Mouse (Mus musculus): ENCODE measurements around the gene Tgfbrap1. TPM values are rescaled to one million over a fixed set of nuclear protein-coding genes. Genes with fewer than 3 reads are reported as not detected.

The Tgfbrap1 gene
- total RNA-seq, 2 experiments from 2014 or later = 27.9 to 35.8 TPM

- DNase-seq = peak; percentile 24 to 61
Observed at GRCm38 (mm10) chr1:43112882-43113281, 14.4 kb upstream of the Tgfbrap1 start.

DNA sequence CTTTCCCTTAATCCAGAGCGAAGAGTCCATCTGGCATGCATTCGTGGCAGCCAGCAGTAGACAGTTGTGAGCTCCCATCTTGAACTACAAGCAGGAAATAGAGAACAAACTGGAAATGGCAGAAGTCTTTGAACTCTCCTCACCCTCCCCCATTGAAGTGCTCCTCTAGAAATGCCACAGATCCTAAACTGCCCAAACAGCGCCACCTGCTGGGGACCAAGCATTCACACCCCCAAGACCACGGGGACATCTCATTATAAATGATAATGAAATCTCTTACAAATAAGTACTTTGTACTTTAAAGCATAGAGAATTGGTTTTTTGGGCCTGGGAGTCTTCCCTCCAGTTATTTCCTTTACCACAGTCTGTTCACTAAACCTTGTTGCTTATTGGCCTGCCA is 12.1 kb upstream of the Tgfbrap1 start:
- DNase-seq = peak; percentile 66 to 81

- no peak for DNase-seq
Observed at GRCm38 (mm10) chr1:43108729-43109128, 10.3 kb upstream of the Tgfbrap1 start.

DNA sequence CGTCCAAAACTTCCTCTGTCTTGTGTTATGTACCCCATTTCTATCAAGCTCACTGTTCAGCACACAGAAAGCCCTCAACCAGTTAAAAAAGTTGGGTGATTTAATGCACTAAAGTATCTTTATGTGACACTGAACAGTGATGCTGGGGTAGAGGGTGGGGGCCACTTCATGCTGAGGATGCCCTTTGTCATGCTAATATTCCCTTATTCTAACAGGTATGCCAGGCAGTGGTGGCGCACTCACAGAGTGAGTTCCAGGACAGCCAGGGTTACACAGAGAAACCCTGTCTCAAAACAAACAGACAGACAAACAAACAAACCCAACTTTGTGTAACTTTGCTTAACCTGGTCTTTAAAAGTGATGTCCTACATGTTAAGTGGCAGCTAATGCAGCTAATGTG is 4.2 kb downstream of the Tgfbrap1 start:
- DNase-seq = no peak

GRCm38 (mm10) chr1:43092056-43093015 is 6.1 kb downstream of the Tgfbrap1 start:
- peak; percentile 76 to 87 for DNase-seq

GRCm38 (mm10) chr1:43091306-43092055 is 7.0 kb downstream of the Tgfbrap1 start:
- DNase-seq = no peak

- no peak for DNase-seq
Observed at GRCm38 (mm10) chr1:43090418-43090817, 8.0 kb downstream of the Tgfbrap1 start.

- DNase-seq = no peak
Observed at GRCm38 (mm10) chr1:43082946-43083345, 15.5 kb downstream of the Tgfbrap1 start.

DNA sequence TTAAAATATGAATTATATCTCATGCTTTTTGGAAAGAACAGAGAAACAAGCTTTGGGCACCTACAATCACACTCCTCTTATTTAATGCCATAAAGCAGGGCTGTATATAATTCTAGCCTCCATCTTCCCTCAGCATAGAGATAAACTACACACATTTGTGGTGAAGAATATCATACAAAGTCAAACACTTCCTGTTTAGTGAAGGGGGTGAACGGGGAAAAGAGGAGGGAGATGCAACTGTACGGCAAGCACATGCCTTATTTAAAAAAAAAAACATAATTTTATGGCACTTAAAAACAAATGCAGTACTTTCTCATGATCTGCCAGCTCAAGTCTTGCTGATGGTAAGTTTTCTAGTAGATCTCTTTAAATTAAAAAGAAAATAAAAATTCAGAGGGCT is 20.3 kb downstream of the Tgfbrap1 start:
- no peak for DNase-seq

GRCm38 (mm10) chr1:43074791-43075190 is 23.6 kb downstream of the Tgfbrap1 start:
- no peak for DNase-seq

DNA sequence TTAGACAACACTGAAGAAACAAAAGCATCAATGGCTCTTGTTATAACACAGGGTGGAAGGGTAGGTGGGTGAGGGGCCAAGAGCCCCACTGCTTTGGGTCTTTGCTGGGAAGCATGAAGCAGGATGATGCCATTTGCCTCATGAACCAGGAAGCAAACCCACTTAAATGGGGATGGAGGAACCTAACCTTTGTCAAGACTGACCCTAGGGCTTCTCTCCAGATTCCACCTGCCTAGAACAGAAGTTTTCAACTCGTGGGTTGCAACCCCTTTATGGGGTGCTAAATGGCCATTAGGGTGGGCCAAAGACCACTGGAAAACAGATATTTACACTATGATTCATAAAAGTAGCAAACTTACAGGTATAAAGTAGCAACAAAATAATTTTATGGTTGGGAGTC is 25.9 kb downstream of the Tgfbrap1 start:
- no peak for DNase-seq

DNA sequence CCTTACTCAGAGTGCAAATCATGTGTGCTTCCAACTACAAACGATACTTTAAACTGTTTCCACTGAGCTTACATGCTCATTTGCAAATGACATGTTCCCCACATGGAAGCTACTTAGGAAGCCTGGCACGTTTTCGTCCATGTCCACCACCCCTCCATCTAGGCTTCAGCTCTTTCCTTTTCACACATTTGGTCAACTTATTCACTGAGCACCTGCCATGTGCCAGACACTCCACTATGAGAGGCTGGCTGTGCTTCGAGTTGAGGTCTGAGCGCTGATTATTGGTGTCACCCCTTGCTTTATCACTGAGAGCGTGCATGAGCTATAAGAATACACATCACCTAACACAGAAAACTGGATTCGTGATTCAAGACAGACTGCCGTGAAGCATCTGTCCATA is 26.4 kb downstream of the Tgfbrap1 start:
- no peak for DNase-seq

DNA sequence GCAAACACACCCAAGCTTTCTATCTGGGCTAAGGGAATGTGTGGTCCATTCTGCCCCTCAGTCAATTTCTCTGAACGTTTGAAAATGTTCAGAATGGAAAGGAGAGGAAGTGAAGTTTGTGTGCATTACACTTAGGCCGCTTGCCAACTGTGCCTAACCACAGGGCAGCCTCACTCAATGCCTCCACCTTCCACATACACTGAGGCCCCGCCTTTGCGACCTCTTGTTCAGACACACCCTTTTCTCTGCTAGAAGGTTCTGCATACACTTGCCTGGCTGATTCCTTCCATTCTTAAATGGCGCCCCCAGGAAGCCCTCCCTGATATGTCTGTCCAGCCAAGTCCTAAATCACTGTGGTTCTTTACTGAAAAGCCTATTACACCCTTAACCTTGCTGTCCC is 27.7 kb downstream of the Tgfbrap1 start:
- DNase-seq = no peak

- DNase-seq = no peak
Observed at GRCm38 (mm10) chr1:43067551-43067950, 30.9 kb downstream of the Tgfbrap1 start.

GRCm38 (mm10) chr1:43066573-43066972 is 31.9 kb downstream of the Tgfbrap1 start:
- DNase-seq = no peak

DNA sequence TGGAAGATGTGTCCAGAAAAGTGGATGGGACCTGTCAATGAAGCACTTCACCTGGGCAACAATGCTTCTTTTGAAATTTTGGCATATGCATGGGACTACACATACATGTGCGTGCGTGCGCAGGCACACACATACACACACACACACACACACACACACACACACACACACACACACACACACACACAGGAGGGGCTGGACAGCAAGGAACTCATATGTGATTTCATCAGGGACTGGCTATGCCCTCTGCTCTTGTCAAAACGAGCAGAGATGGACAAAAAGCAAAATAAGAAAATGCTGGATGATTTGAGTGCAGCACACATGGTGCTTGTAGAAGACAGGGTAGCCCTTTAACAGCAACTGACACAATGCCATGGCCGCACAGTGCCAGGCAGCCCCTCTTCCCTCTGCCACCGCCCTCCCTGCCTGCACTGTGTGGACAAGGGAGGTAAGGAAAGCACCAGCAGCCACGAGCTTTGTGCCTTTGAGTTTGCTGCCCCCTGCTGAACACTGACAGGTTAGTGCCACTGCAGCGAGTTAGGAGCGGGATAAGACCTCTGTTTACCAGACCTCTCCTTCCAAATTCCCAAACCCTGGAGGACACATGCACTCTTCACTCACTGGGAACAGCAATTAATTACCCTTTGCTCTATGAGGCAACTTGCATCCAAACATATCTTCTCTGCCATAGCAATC is 32.7 kb downstream of the Tgfbrap1 start:
- DNase-seq = peak; percentile 53 to 75

DNA sequence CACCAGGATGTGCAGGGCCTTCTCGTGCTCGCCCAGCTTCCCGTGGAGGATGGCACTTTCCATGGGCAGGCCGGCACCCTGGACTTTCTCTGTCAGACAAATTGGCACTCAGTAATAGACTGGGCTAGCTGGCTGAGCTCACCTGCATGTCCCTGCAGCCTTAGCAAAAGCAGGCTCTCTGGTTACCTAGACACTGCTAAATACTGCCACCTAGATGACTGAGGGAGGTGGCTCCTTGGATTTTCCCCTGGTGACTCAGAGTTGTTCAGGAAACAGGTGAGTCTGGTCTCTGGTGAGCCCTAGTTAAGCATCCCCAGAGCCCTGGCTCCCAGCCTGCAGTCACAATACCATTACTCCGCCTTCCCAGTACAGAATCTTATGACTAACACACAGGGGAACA is 46.5 kb downstream of the Tgfbrap1 start:
- no peak for DNase-seq

DNA sequence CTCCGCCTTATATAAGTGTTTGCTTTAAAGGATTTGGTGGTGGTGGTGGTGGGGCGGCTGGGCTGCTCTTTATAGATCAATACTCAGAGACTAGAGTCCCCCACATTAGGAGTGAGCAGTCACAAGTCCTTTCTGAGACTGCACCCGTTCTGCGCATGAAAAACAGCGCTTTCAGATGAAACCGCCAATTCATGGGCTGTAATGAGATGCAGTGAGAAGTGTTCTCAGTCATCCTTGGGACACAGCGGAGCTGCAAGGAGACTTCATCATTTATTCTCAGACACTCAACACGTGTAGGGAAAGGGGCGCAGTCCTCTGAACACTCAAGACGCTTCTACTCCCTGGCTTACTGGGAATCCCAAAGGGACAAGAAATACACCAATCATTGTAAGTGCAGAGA is 50.6 kb downstream of the Tgfbrap1 start:
- no peak for DNase-seq

DNA sequence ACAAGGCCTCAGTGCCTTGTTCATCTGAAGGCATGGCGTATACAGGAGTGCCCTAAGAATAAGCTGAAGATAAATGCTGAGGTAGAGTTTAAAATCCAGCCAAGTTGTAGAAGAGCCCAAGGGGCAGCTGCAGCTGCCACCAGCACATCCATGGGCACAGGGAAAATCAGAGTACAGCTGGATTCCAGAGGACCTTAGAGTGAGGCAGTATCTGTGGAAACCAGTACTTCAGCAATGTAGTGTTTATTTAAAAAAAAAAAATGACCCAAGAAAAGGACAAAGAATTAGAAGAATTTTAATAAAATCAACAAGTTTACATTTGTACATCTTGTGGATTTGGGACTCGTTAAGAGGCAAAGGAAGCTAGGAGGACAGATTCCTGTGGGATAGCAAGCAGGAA is 51.4 kb downstream of the Tgfbrap1 start:
- no peak for DNase-seq

DNA sequence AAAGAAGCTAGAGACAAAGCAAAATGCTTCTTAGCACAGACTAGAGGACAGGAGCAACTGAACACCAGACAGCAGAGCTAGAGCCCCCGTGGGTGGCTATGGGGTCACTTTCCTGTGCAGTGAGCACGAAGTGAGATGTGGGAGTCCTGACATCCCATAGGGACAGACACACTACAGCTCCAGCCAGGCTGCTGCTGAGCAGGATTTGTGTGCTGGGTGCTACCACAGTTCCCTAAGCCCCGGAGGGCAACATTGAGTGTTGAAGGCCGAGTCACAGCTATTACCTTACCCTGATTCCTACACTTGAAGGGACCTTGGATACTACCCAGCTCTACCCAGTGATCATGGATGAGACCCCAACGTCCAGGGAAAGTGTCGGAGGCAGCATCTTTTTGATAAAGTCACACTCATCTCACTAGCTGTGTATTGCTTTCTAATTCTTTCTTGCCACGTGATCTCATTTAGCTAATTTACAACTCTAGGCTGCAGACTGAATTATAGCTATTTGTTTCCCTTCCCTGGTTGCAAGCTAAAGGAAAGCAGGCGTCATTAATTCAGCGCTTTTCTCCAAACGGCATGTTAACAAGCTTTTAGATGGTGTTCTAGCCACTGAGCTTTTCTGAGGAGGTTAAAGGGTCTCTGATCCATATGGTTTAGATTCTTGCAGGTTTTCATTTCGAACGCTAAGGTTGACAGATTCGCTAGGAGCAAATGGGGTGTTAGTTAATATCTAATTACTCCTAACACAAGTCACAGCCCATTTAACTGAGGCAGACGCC is 53.0 kb downstream of the Tgfbrap1 start:
- no peak for DNase-seq

- no peak for DNase-seq
Observed at GRCm38 (mm10) chr1:43042271-43042670, 56.2 kb downstream of the Tgfbrap1 start.

GRCm38 (mm10) chr1:43036014-43036413 is 62.4 kb downstream of the Tgfbrap1 start:
- DNase-seq = no peak

Data from adrenal gland, postnatal 36 days (tissue).